16 mouse cellular contexts compared by ENCODE assay signal in the genomic region with DNA sequence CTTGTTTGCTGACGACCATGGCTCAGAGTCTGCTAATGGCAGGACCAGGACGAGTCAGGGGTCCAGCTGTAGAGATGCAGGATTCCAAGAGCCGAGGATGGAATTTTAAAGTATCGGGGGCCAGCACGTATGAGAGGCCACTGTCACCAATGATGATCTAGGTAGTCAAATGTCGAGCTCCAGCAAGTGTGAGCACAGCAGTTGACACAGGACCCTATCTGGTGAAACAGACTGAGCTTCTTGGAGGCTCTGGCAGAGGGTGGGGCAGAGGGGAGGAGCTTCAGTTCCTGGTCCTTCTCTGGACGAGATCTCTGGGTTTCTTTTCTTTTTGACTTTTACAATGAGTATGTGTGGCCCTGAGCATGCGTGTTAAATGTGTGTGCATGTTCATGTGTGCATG. TPM values are rescaled to one million over a fixed set of nuclear protein-coding genes. Genes with fewer than 3 reads are reported as not detected.
A peak's percentile ranks its signal among the peaks of the same experiment; 100 is the strongest.
DNase-seq lines count a peak whose midpoint lies in the region; ATAC-seq lines count a peak whose summit lies in the region.
"Had no signal": no experiment of that assay in that cellular context is flagged by ENCODE, and none has a peak within 500 bp of the region (broad histone marks: within the 10 kb centered on the region; RNA-seq: fewer than 3 reads in every experiment).

Gene Cldn13, minus strand, starts transcription at position 216 of the 400 bp plus-strand sequence.

- peak; percentile 85 for DNase-seq in heart, embryonic 10.5 days (ENCODE audit: low spot score)
- DNase-seq in heart, adult 11 months = no peak
- DNase-seq in MEL-GATA-1-ER (ENCODE audit: extremely low read depth, low read depth) = peak; percentile 82
- no peak for DNase-seq in embryo, embryonic 9.5 days (ENCODE audit: extremely low spot score)
- no peak for DNase-seq in cerebellum, adult 9-10 months
- DNase-seq: cerebellum, postnatal 10 days; heart, adult 18-20 months; kidney, adult 2 months; lung, adult 2 months; thymus, postnatal 14 days had no signal

- peak within 1 kb of the TSS; percentile 69; the same call in 1 of the 2 replicates for H3K27ac ChIP-seq in heart, embryonic 10.5 days
- H3K27ac ChIP-seq in kidney, embryonic 16.5 days (ENCODE audit: low read length) = no peak within 1 kb of the TSS
- H3K27ac ChIP-seq: layer of hippocampus, adult 2 months had no signal

- H3K9me3 ChIP-seq in heart, embryonic 10.5 days = no peaks in the 10 kb centered on the region
- no peaks in the 10 kb centered on the region for H3K9me3 ChIP-seq in kidney, embryonic 16.5 days (ENCODE audit: low read length)

- peak in 1 of 2 experiments; percentile 23; a peak in 1 of 4 replicates for ATAC-seq in hematopoietic stem cell, adult 5-6 weeks (replicated peaks in 1 of 2; ENCODE audit: insufficient read depth in 1 of 2, low FRiP score in 2 of 2, low TSS enrichment in 1 of 2, low read depth in 1 of 2, poor library complexity in 2 of 2, severe bottlenecking in 2 of 2)
- peak; percentile 47 for ATAC-seq in megakaryocyte progenitor cell, adult 5-6 weeks (replicated peaks; ENCODE audit: poor library complexity)
- no peak for ATAC-seq in kidney, embryonic 16.5 days (ENCODE audit: low FRiP score, low TSS enrichment)

- H3K4me2 ChIP-seq in kidney, embryonic 16.5 days (replicated peaks; ENCODE audit: low read depth, low read length) = no peak within 1 kb of the TSS

- no peak within 1 kb of the TSS for H3K9ac ChIP-seq in kidney, embryonic 16.5 days (replicated peaks; ENCODE audit: low read length)

- H3K4me3 ChIP-seq in heart, embryonic 10.5 days = peak within 1 kb of the TSS; percentile 36
- no peak within 1 kb of the TSS for H3K4me3 ChIP-seq in kidney, embryonic 16.5 days (ENCODE audit: low read length)
- H3K4me3 ChIP-seq: layer of hippocampus, adult 2 months; megakaryocyte, embryonic 14.5 days had no signal

- H3K36me3 ChIP-seq in heart, embryonic 10.5 days = no peaks in the 10 kb centered on the region
- no peaks in the 10 kb centered on the region for H3K36me3 ChIP-seq in kidney, embryonic 16.5 days (ENCODE audit: insufficient read depth, low read length)

- WGBS in heart, embryonic 10.5 days = 77% methylated on average over 8 of the region's 8 CpGs
- 80% methylated on average over 8 of the region's 8 CpGs for WGBS in kidney, embryonic 16.5 days

- peaks cover 26% of the 10 kb centered on the region; the same call in 1 of the 2 replicates for H3K27me3 ChIP-seq in heart, embryonic 10.5 days (ENCODE audit: insufficient read depth, poor library complexity, severe bottlenecking)
- no peaks in the 10 kb centered on the region for H3K27me3 ChIP-seq in kidney, embryonic 16.5 days (ENCODE audit: insufficient read depth, low read length)

- H3K4me1 ChIP-seq in heart, embryonic 10.5 days = 0 out of 2 replicates have a peak, but pooled peaks cover 6% of the 10 kb centered on the region
- no peaks in the 10 kb centered on the region for H3K4me1 ChIP-seq in kidney, embryonic 16.5 days (ENCODE audit: insufficient read depth, low read length)

RNA-seq across cellular contexts. Expression of gene Cldn13, which starts in this region (rescaled TPM):
- polyA plus RNA-seq in heart, embryonic 10.5 days (2016; fragmentation: Nextera tagmentation; extraction: Ambion mirVana) = 6.1 and 8.5 TPM in 2 replicates
- total RNA-seq in hematopoietic stem cell, adult 5-6 weeks (2017) = 0.88 and 15.9 TPM in 2 replicates
- total RNA-seq in megakaryocyte progenitor cell, adult 5-6 weeks (2015) = 17.0 and 19.0 TPM in 2 replicates
- 5.3 and 10.9 TPM in 2 replicates for total RNA-seq in megakaryocyte progenitor cell, adult 5-6 weeks (2017)
- 0.99 and 1.2 TPM in 2 replicates for polyA plus RNA-seq in kidney, embryonic 16.5 days (2015; fragmentation: Nextera tagmentation; extraction: Ambion mirVana)
- total RNA-seq: heart, adult 18-20 months; layer of hippocampus, adult 2 months; left cerebral cortex, postnatal 14 days had no signal
- polyA plus RNA-seq: kidney, adult 2 months; lung, adult 2 months had no signal

Comparison
In these comparisons a context has a peak if more than half of its experiments do, and no peak if none do; other contexts are left out.
1. DNase-seq: peak in heart, embryonic 10.5 days (single experiment) and MEL-GATA-1-ER (single experiment); none in heart, adult 11 months (single experiment), embryo, embryonic 9.5 days (single experiment) and cerebellum, adult 9-10 months (single experiment).